In the genomic region with DNA sequence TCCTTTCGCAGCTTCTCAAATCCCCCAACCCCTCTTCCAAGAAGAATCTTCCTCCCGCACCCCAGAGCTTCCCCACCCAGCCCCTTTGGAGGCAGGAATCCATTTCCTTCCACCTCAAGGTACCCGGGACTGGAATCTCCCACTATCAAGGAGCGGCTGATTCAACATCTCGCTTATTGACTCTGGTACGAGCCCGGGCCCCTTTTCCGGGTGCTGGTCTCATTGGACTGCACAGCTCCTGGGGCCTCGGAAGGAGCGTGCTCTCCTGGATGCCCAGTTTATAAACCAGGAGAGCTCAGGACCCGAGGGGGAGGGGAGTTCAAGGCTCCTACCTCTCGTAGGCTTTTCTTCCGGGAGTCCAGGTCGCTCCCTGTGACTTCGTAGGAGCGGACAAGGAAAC, we compare ENCODE assay signal across 7 mouse cellular contexts. TPM values are rescaled to one million over a fixed set of nuclear protein-coding genes. Genes with fewer than 3 reads are reported as not detected.
DNase-seq lines count a peak whose midpoint lies in the region; ATAC-seq and TF ChIP-seq lines count a peak whose summit lies in the region.

No protein-coding gene starts in this region.

- no peak overlapping the region for H3K27ac ChIP-seq in lung, postnatal 0 days (ENCODE audit: low read length)
- no peak overlapping the region for H3K27ac ChIP-seq in forebrain, embryonic 14.5 days (ENCODE audit: low read depth, low read length)
- H3K27ac ChIP-seq in liver, embryonic 12.5 days: no peak overlapping the region
- peak overlapping the region; percentile 91 for H3K27ac ChIP-seq in stomach, postnatal 0 days (replicated peaks)

- DNase-seq in lung, postnatal 0 days (ENCODE audit: low spot score): peak; percentile 15
- DNase-seq in lung, postnatal 10 days: no peak
- no peak for DNase-seq in forebrain, embryonic 14.5 days (ENCODE audit: low spot score)
- DNase-seq in stomach, postnatal 0 days (ENCODE audit: low spot score): peak; percentile 88
- no peak for DNase-seq in urinary bladder, adult 2 months (ENCODE audit: low spot score)

- H3K4me2 ChIP-seq in lung, postnatal 0 days (replicated peaks; ENCODE audit: low read depth, low read length): peak overlapping the region; percentile 65
- H3K4me2 ChIP-seq in forebrain, embryonic 14.5 days (ENCODE audit: low read length): peak overlapping the region; percentile 50
- peak overlapping the region; percentile 63 for H3K4me2 ChIP-seq in liver, embryonic 12.5 days
- H3K4me2 ChIP-seq in stomach, postnatal 0 days (replicated peaks; ENCODE audit: low read depth): peak overlapping the region; percentile 69

- peak; percentile 35; the same call in 1 of the 2 replicates for ATAC-seq in lung, postnatal 0 days
- ATAC-seq in forebrain, embryonic 14.5 days: no peak
- ATAC-seq in liver, embryonic 12.5 days: no peak
- ATAC-seq in stomach, postnatal 0 days (ENCODE audit: low FRiP score, low TSS enrichment): peak; percentile 82
- ATAC-seq in erythroid progenitor cell, adult 5-6 weeks (replicated peaks; ENCODE audit: low FRiP score, poor library complexity, severe bottlenecking): no peak

- no peaks in the 10 kb centered on the region for H3K9me3 ChIP-seq in lung, postnatal 0 days (ENCODE audit: low read length)
- H3K9me3 ChIP-seq in forebrain, embryonic 14.5 days (replicated peaks; ENCODE audit: control insufficient read depth, low read length): no peaks in the 10 kb centered on the region
- no peaks in the 10 kb centered on the region for H3K9me3 ChIP-seq in liver, embryonic 12.5 days (replicated peaks)
- H3K9me3 ChIP-seq in stomach, postnatal 0 days (ENCODE audit: control insufficient read depth, low read length): no peaks in the 10 kb centered on the region

- no peak for TF ChIP-seq CTCF in lung, postnatal 0 days (IDR thresholded peaks at IDR 0.05)
- TF ChIP-seq CTCF in stomach, postnatal 0 days (IDR thresholded peaks at IDR 0.05; ENCODE audit: low read depth): no peak

- TF ChIP-seq EP300 in lung, postnatal 0 days (IDR thresholded peaks at IDR 0.05): no peak
- no peak for TF ChIP-seq EP300 in stomach, postnatal 0 days (optimal IDR thresholded peaks at IDR 0.05)

- 4% methylated on average over 16 of the region's 16 CpGs for WGBS in lung, postnatal 0 days
- WGBS in forebrain, embryonic 14.5 days: 4% methylated on average over 16 of the region's 16 CpGs
- WGBS in liver, embryonic 12.5 days (ENCODE audit: insufficient replicate concordance): 5% methylated on average over 16 of the region's 16 CpGs
- 11% methylated on average over 16 of the region's 16 CpGs for WGBS in stomach, postnatal 0 days

- H3K36me3 ChIP-seq in lung, postnatal 0 days (ENCODE audit: insufficient read depth, low read length): no peaks in the 10 kb centered on the region
- H3K36me3 ChIP-seq in forebrain, embryonic 14.5 days (ENCODE audit: control insufficient read depth, insufficient read depth, low read length): no peaks in the 10 kb centered on the region
- H3K36me3 ChIP-seq in liver, embryonic 12.5 days: no peaks in the 10 kb centered on the region
- H3K36me3 ChIP-seq in stomach, postnatal 0 days (ENCODE audit: control insufficient read depth, insufficient read depth, low read length): no peaks in the 10 kb centered on the region

- peak overlapping the region; percentile 31 for H3K4me3 ChIP-seq in lung, postnatal 0 days (ENCODE audit: low read depth, low read length)
- peak overlapping the region; percentile 23 for H3K4me3 ChIP-seq in forebrain, embryonic 14.5 days (ENCODE audit: low read depth, low read length)
- H3K4me3 ChIP-seq in liver, embryonic 12.5 days: peak overlapping the region; percentile 35
- peak overlapping the region; percentile 36 for H3K4me3 ChIP-seq in stomach, postnatal 0 days (ENCODE audit: low read depth, low read length)

- peaks cover 9% of the 10 kb centered on the region; the same call in 1 of the 2 replicates for H3K4me1 ChIP-seq in lung, postnatal 0 days (ENCODE audit: insufficient read depth, low read depth, low read length)
- no peaks in the 10 kb centered on the region for H3K4me1 ChIP-seq in forebrain, embryonic 14.5 days (ENCODE audit: control insufficient read depth, insufficient read depth, low read length)
- peaks cover 21% of the 10 kb centered on the region for H3K4me1 ChIP-seq in liver, embryonic 12.5 days
- H3K4me1 ChIP-seq in stomach, postnatal 0 days (replicated peaks; ENCODE audit: control insufficient read depth, insufficient read depth): no peaks in the 10 kb centered on the region

- no peak overlapping the region for H3K9ac ChIP-seq in lung, postnatal 0 days (replicated peaks; ENCODE audit: low read depth)
- peak overlapping the region; percentile 41 for H3K9ac ChIP-seq in forebrain, embryonic 14.5 days (ENCODE audit: low read length)
- no peak overlapping the region for H3K9ac ChIP-seq in liver, embryonic 12.5 days
- peak overlapping the region; percentile 58 for H3K9ac ChIP-seq in stomach, postnatal 0 days (ENCODE audit: low read length)

- 0 out of 2 replicates have a peak, but pooled peaks cover 6% of the 10 kb centered on the region for H3K27me3 ChIP-seq in lung, postnatal 0 days (replicated peaks; ENCODE audit: insufficient read depth, low read length)
- H3K27me3 ChIP-seq in forebrain, embryonic 14.5 days (replicated peaks; ENCODE audit: control insufficient read depth, insufficient read depth, low read length): peaks cover 18% of the 10 kb centered on the region
- H3K27me3 ChIP-seq in liver, embryonic 12.5 days (replicated peaks): peaks cover 80% of the 10 kb centered on the region
- no peaks in the 10 kb centered on the region for H3K27me3 ChIP-seq in stomach, postnatal 0 days (ENCODE audit: control insufficient read depth, insufficient read depth, low read length)

RNA-seq across cellular contexts. Expression of gene Ncmap, which starts 0.5 kb away (rescaled TPM):
- 0.90 and 1.5 TPM in 2 replicates for polyA plus RNA-seq in lung, postnatal 0 days (2015; fragmentation: Nextera tagmentation; extraction: Ambion mirVana)
- polyA plus RNA-seq in forebrain, embryonic 14.5 days (2014; fragmentation: Nextera tagmentation; extraction: Ambion mirVana): 0.41 and 0.49 TPM in 2 replicates
- polyA plus RNA-seq in liver, embryonic 12.5 days (2016; fragmentation: Nextera tagmentation; extraction: Ambion mirVana): 0.08 and 0.11 TPM in 2 replicates
- 39.8 and 42.2 TPM in 2 replicates for polyA plus RNA-seq in stomach, postnatal 0 days (2015; fragmentation: Nextera tagmentation; extraction: Ambion mirVana)
- total RNA-seq in erythroid progenitor cell, adult 5-6 weeks (2015; ENCODE audit: low replicate concordance): not detected in 2 replicates
- not detected in 2 replicates for total RNA-seq in erythroid progenitor cell, adult 5-6 weeks (2017; ENCODE audit: low replicate concordance)
- 9.9 and 10.4 TPM in 2 replicates for polyA plus RNA-seq in urinary bladder, adult 2 months (2012; rRNA removed)

RNA-seq across cellular contexts. Expression of gene Rcan3, which starts 36.1 kb away (rescaled TPM):
- polyA plus RNA-seq in lung, postnatal 0 days (2015; fragmentation: Nextera tagmentation; extraction: Ambion mirVana): 12.6 and 12.7 TPM in 2 replicates
- 17.7 and 27.5 TPM in 2 replicates for polyA plus RNA-seq in forebrain, embryonic 14.5 days (2014; fragmentation: Nextera tagmentation; extraction: Ambion mirVana)
- polyA plus RNA-seq in liver, embryonic 12.5 days (2016; fragmentation: Nextera tagmentation; extraction: Ambion mirVana): 4.9 and 8.3 TPM in 2 replicates
- polyA plus RNA-seq in stomach, postnatal 0 days (2015; fragmentation: Nextera tagmentation; extraction: Ambion mirVana): 15.7 and 15.8 TPM in 2 replicates
- total RNA-seq in erythroid progenitor cell, adult 5-6 weeks (2015; ENCODE audit: low replicate concordance): 8.0 and 10.8 TPM in 2 replicates
- 8.5 and 9.1 TPM in 2 replicates for total RNA-seq in erythroid progenitor cell, adult 5-6 weeks (2017; ENCODE audit: low replicate concordance)
- 18.7 and 20.4 TPM in 2 replicates for polyA plus RNA-seq in urinary bladder, adult 2 months (2012; rRNA removed)

RNA-seq across cellular contexts. Expression of gene Srrm1, which starts 44.4 kb away (rescaled TPM):
- polyA plus RNA-seq in lung, postnatal 0 days (2015; fragmentation: Nextera tagmentation; extraction: Ambion mirVana): 108 and 116 TPM in 2 replicates
- 129 and 152 TPM in 2 replicates for polyA plus RNA-seq in forebrain, embryonic 14.5 days (2014; fragmentation: Nextera tagmentation; extraction: Ambion mirVana)
- polyA plus RNA-seq in liver, embryonic 12.5 days (2016; fragmentation: Nextera tagmentation; extraction: Ambion mirVana): 170 and 173 TPM in 2 replicates
- polyA plus RNA-seq in stomach, postnatal 0 days (2015; fragmentation: Nextera tagmentation; extraction: Ambion mirVana): 95.9 and 108 TPM in 2 replicates
- 418 and 448 TPM in 2 replicates for total RNA-seq in erythroid progenitor cell, adult 5-6 weeks (2015; ENCODE audit: low replicate concordance)
- total RNA-seq in erythroid progenitor cell, adult 5-6 weeks (2017; ENCODE audit: low replicate concordance): 382 and 462 TPM in 2 replicates
- 72.7 and 112 TPM in 2 replicates for polyA plus RNA-seq in urinary bladder, adult 2 months (2012; rRNA removed)

Comparison
In these comparisons a context has a peak if more than half of its experiments do, and no peak if none do; other contexts are left out.
1. DNase-seq: peak in lung, postnatal 0 days (single experiment) and stomach, postnatal 0 days (single experiment); none in lung, postnatal 10 days (single experiment), forebrain, embryonic 14.5 days (single experiment) and urinary bladder, adult 2 months (single experiment).
2. ATAC-seq: peak in lung, postnatal 0 days (single experiment) and stomach, postnatal 0 days (single experiment); none in forebrain, embryonic 14.5 days (single experiment), liver, embryonic 12.5 days (single experiment) and erythroid progenitor cell, adult 5-6 weeks (single experiment).
3. H3K9ac ChIP-seq: peak in forebrain, embryonic 14.5 days (single experiment) and stomach, postnatal 0 days (single experiment); none in lung, postnatal 0 days (single experiment) and liver, embryonic 12.5 days (single experiment).
4. Peak in every context shown above with its lines, with median percentiles within 50 percentile points of each other: H3K4me2 ChIP-seq and H3K4me3 ChIP-seq.